Mouse (Mus musculus) embryonic stem cell, embryonic (primary cell): ENCODE results near the gene Gtf2a1.
"Not testable (repeated sequence)": the region's sequence is repeated elsewhere in the genome, so short reads cannot be mapped to it uniquely, and the experiment has no call there.

Source experiments
- CTCF ChIA-PET, 4 experiments: fragments of 300-600 bp in 2 of 4; fragments of 350-600 bp in 2 of 4; sonication (Branson Sonifier 250); formaldehyde crosslinking; loops; one replicate each; lab custom pipeline; 2022; ENCODE audit warnings: inconsistent platforms in 2 of 4; lab: Charles Lee
- POLR2A ChIA-PET, 4 experiments: fragments of 300-600 bp in 2 of 4; fragments of 350-600 bp in 2 of 4; sonication (Branson Sonifier 250); formaldehyde crosslinking; loops; one replicate each; lab custom pipeline; 2022; ENCODE audit warnings: antibody characterized with exemption in 4 of 4, inconsistent platforms in 1 of 4; lab: Charles Lee

Gtf2a1 gene

GRCm38 (mm10) chr12:91587491-91588033 lies 2.7 kb downstream of the Gtf2a1 start:
- POLR2A ChIA-PET: interaction anchor here (0.6 to 2.0 kb wide), 69 partner anchors 7 to 262 kb away, joined by 3 to 33 read pairs (median 4); partner anchors contain the start of genes Cep128 (in 1 of the 4), Sel1l (in 1 of the 4) and Tshr (in 1 of the 4)
- CTCF ChIA-PET: no interaction called here

GRCm38 (mm10) chr12:91587077-91587476 lies 3.2 kb downstream of the Gtf2a1 start:
- POLR2A ChIA-PET: interaction anchor here (0.6 to 2.0 kb wide), 24 partner anchors 8 to 243 kb away, joined by 3 to 33 read pairs (median 6); partner anchors contain the start of genes Cep128 (in 1 of the 4) and Tshr (in 1 of the 4)
- CTCF ChIA-PET: no interaction called here

GRCm38 (mm10) chr12:91585815-91586214 lies 4.5 kb downstream of the Gtf2a1 start:
- CTCF ChIA-PET: not testable (repeated sequence)
- POLR2A ChIA-PET: interaction anchor here in 1 of 4 experiments (1.0 kb wide), 2 partner anchors 11 to 25 kb away, joined by 3 read pairs; no protein-coding TSS in a partner anchor

GRCm38 (mm10) chr12:91585206-91585605 lies 5.1 kb downstream of the Gtf2a1 start:
- ChIA-PET CTCF (interaction anchor here in 1 of 4 experiments (0.6 kb wide), 1 partner anchor 29 kb away, joined by 5 read pairs; no protein-coding TSS in a partner anchor), POLR2A (interaction anchor here in 1 of 4 experiments (1.7 to 2.2 kb wide), 2 partner anchors 9 to 11 kb away, joined by 5 read pairs; no protein-coding TSS in a partner anchor)

GRCm38 (mm10) chr12:91583409-91583808 lies 6.9 kb downstream of the Gtf2a1 start:
- POLR2A ChIA-PET: interaction anchor here in 3 of 4 experiments (0.6 to 2.2 kb wide), 21 partner anchors 8 to 261 kb away, joined by 3 to 10 read pairs (median 4); no protein-coding TSS in a partner anchor
- CTCF ChIA-PET: interaction anchor here in 1 of 4 experiments (1.1 kb wide), 1 partner anchor 9 kb away, joined by 3 read pairs; no protein-coding TSS in a partner anchor

GRCm38 (mm10) chr12:91582362-91583002 lies 7.8 kb downstream of the Gtf2a1 start:
- ChIA-PET CTCF (interaction anchor here in 1 of 4 experiments (0.8 kb wide), 1 partner anchor 208 kb away, joined by 3 read pairs; no protein-coding TSS in a partner anchor), POLR2A (interaction anchor here in 2 of 4 experiments (1.0 to 2.2 kb wide), 6 partner anchors 8 to 262 kb away, joined by 3 to 13 read pairs (median 6); partner anchors contain the start of gene Gtf2a1 (in 1 of the 2))

- POLR2A ChIA-PET: interaction anchor here in 2 of 4 experiments (1.0 to 2.2 kb wide), 3 partner anchors 9 to 13 kb away, joined by 3 to 13 read pairs (median 5); partner anchors contain the start of gene Gtf2a1 (in 2 of the 2)
- CTCF ChIA-PET: interaction anchor here in 1 of 4 experiments (0.8 kb wide), 1 partner anchor 209 kb away, joined by 3 read pairs; no protein-coding TSS in a partner anchor
These were observed 8.8 kb downstream of the Gtf2a1 start for GRCm38 (mm10) chr12:91581204-91582070.

GRCm38 (mm10) chr12:91579665-91580064 lies 10.6 kb downstream of the Gtf2a1 start:
- CTCF ChIA-PET: interaction anchor here in 3 of 4 experiments (0.6 to 1.1 kb wide), 3 partner anchors 210 to 225 kb away, joined by 3 to 4 read pairs (median 3); no protein-coding TSS in a partner anchor

GRCm38 (mm10) chr12:91571708-91572107 lies 18.6 kb downstream of the Gtf2a1 start:
- ChIA-PET POLR2A (interaction anchor here in 2 of 4 experiments (0.8 to 3.6 kb wide), 7 partner anchors 10 to 18 kb away, joined by 3 to 12 read pairs (median 4); partner anchors contain the start of gene Gtf2a1 (in 2 of the 2)), CTCF (no interaction called here)

More at GRCm38 (mm10) chr12:91579665-91580064, 10.6 kb downstream of the Gtf2a1 start:
- POLR2A ChIA-PET: interaction anchor here in 3 of 4 experiments (0.7 to 3.7 kb wide), 11 partner anchors 8 to 19 kb away, joined by 3 to 33 read pairs (median 4); partner anchors contain the start of gene Gtf2a1 (in 3 of the 3)

GRCm38 (mm10) chr12:91569255-91569654 lies 21.0 kb downstream of the Gtf2a1 start:
- ChIA-PET POLR2A (interaction anchor here in 2 of 4 experiments (0.8 to 2.3 kb wide), 7 partner anchors 11 to 29 kb away, joined by 3 to 8 read pairs (median 4); partner anchors contain the start of gene Gtf2a1 (in 1 of the 2)), CTCF (interaction anchor here in 1 of 4 experiments (1.1 kb wide), 1 partner anchor 221 kb away, joined by 3 read pairs; no protein-coding TSS in a partner anchor)

- ChIA-PET CTCF (interaction anchor here in 1 of 4 experiments (0.7 kb wide), 1 partner anchor 848 kb away, joined by 3 read pairs; no protein-coding TSS in a partner anchor), POLR2A (interaction anchor here in 2 of 4 experiments (1.2 to 2.2 kb wide), 3 partner anchors 16 to 21 kb away, joined by 3 to 8 read pairs (median 6); no protein-coding TSS in a partner anchor)
These were observed 23.1 kb downstream of the Gtf2a1 start for GRCm38 (mm10) chr12:91567145-91567544.

GRCm38 (mm10) chr12:91558152-91558551 lies 32.1 kb downstream of the Gtf2a1 start:
- CTCF ChIA-PET: interaction anchor here in 1 of 4 experiments (0.7 kb wide), 1 partner anchor 26 kb away, joined by 7 read pairs; no protein-coding TSS in a partner anchor
- POLR2A ChIA-PET: interaction anchor here in 3 of 4 experiments (0.7 to 2.1 kb wide), 3 partner anchors 25 to 32 kb away, joined by 3 to 9 read pairs (median 6); partner anchors contain the start of gene Gtf2a1 (in 1 of the 3)

GRCm38 (mm10) chr12:91557358-91558005 lies 32.8 kb downstream of the Gtf2a1 start:
- CTCF ChIA-PET: interaction anchor here in 1 of 4 experiments (0.7 kb wide), 1 partner anchor 27 kb away, joined by 7 read pairs; no protein-coding TSS in a partner anchor
- POLR2A ChIA-PET: interaction anchor here in 2 of 4 experiments (0.7 to 2.1 kb wide), 3 partner anchors 30 to 33 kb away, joined by 3 to 9 read pairs (median 6); partner anchors contain the start of gene Gtf2a1 (in 2 of the 2)

- POLR2A ChIA-PET: interaction anchor here in 2 of 4 experiments (0.7 to 1.2 kb wide), 6 partner anchors 11 to 161 kb away, joined by 3 to 7 read pairs (median 4); partner anchors contain the start of gene Gtf2a1 (in 1 of the 2)
- CTCF ChIA-PET: no interaction called here
These were observed 38.3 kb downstream of the Gtf2a1 start for GRCm38 (mm10) chr12:91551773-91552526.

- CTCF ChIA-PET: interaction anchor here in 1 of 4 experiments (0.6 kb wide), 1 partner anchor 131 kb away, joined by 4 read pairs; no protein-coding TSS in a partner anchor
- POLR2A ChIA-PET: interaction anchor here in 2 of 4 experiments (0.6 to 1.3 kb wide), 2 partner anchors 38 to 165 kb away, joined by 3 to 4 read pairs; no protein-coding TSS in a partner anchor
These were observed 40.8 kb downstream of the Gtf2a1 start for GRCm38 (mm10) chr12:91549471-91549870.
